Mouse (Mus musculus) megakaryocyte, embryonic 14.5 days (primary cell): ENCODE results near the gene Mtfr1l.

Experiments
- FLI1 ChIP-seq: IDR thresholded peaks from 2 replicates; pipeline ENCODE4 v1.6.1; 2012; ENCODE audit warnings: low read length, inconsistent platforms, mixed read lengths
- GATA1 ChIP-seq: IDR thresholded peaks from 3 replicates; pipeline ENCODE4 v1.6.1; 2012; ENCODE audit warnings: mixed read lengths, low read length, inconsistent platforms, borderline replicate concordance

DNA sequence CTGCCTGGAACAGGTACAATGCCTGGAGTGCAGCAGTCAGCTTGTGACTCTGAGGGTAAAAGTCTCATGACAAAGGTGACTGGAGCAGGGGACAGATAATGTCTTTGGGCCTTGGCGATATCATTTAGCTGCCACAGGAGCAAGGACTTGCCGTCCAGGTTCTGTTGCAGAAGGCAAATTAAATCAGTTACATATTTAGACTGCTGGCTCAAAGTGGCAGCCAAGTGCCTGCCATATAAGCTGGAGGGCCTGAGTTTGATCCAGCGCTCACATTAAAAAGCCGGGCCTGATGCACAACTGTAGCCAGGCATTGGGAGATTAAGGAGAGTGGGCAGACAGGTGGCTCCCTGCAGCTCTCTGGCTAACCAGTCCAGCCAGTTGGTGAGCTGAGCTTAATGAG is 55.3 kb downstream of the Mtfr1l start:
- TF ChIP-seq GATA1 (no peak), FLI1 (no peak)
